Mouse (Mus musculus): ENCODE results near the gene Cib1. TPM values are rescaled to one million over a fixed set of nuclear protein-coding genes. Genes with fewer than 3 reads are reported as not detected.

The Cib1 gene
- polyA plus RNA-seq, 1 experiment from 2014 or later, result 42.3 TPM

- Histone ChIP-seq H3K4me1 (peaks cover 64% of the 10 kb centered on the region), H3K36me3 (no peaks in the 10 kb centered on the region), H3K27me3 (peaks cover 11% of the 10 kb centered on the region), H3K9ac (replicated peaks) (0 out of 2 replicates have a peak overlapping the region, but pooled peaks have one; percentile 17), H3K4me2 (replicated peaks) (no peak overlapping the region), H3K4me3 (no peak overlapping the region), H3K9me3 (no peaks in the 10 kb centered on the region), H3K27ac (replicated peaks) (peak overlapping the region; percentile 69)
- no peak for ATAC-seq (ENCODE audit: low FRiP score, low read depth)
- WGBS, result 69% methylated on average over 2 of the region's 2 CpGs
Observed at GRCm38 (mm10) chr7:80188579-80189125, 44.0 kb downstream of the Cib1 start.

DNA sequence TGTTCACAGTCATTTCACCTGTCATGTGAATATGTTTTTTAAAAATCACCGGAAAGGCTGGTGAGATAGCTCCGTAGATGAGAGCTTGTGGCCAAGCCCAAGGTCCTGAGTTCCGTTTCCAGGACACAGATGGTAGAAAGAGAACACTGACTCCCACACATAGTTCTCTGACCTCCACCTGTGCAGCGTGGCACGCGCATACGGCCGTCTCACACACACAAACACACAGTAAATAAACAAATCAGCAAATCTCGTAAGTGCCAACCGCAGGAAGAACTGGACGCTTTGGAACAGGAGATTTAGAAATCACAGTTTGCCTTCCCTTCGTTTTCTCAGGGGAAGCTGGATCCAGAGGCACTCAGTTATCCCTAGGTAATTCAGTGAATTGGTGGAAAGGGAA, 45.1 kb downstream of the Cib1 start:
- peak overlapping the region; percentile 59 for H3K4me3 ChIP-seq
- ATAC-seq (ENCODE audit: low FRiP score, low read depth), result no peak
- H3K4me2 ChIP-seq (replicated peaks), result peak overlapping the region; percentile 67
- H3K36me3 ChIP-seq, result no peaks in the 10 kb centered on the region
- H3K27ac ChIP-seq (replicated peaks), result peak overlapping the region; percentile 88
- WGBS, result 29% methylated on average over 12 of the region's 12 CpGs
- no peaks in the 10 kb centered on the region for H3K9me3 ChIP-seq
- peaks cover 11% of the 10 kb centered on the region for H3K27me3 ChIP-seq
- H3K4me1 ChIP-seq, result peaks cover 58% of the 10 kb centered on the region
- H3K9ac ChIP-seq (replicated peaks), result peak overlapping the region; percentile 60

GRCm38 (mm10) chr7:80186531-80187296, 45.9 kb downstream of the Cib1 start, which contains the start of gene Sema4b:
TSS of gene Sema4b (plus strand) at chr7:80186841.
- ATAC-seq (ENCODE audit: low FRiP score, low read depth), result peak; percentile 95
- H3K36me3 ChIP-seq, result no peaks in the 10 kb centered on the region
- H3K4me2 ChIP-seq (replicated peaks), result peak within 1 kb of the TSS; percentile 67
- under 1% methylated on average over 51 of the region's 51 CpGs for WGBS
- peak within 1 kb of the TSS; percentile 59 for H3K4me3 ChIP-seq
- H3K27ac ChIP-seq (replicated peaks), result peak within 1 kb of the TSS; percentile 88
- peaks cover 50% of the 10 kb centered on the region for H3K4me1 ChIP-seq
- no peaks in the 10 kb centered on the region for H3K9me3 ChIP-seq
- H3K9ac ChIP-seq (replicated peaks), result peak within 1 kb of the TSS; percentile 60
- peaks cover 11% of the 10 kb centered on the region for H3K27me3 ChIP-seq

- peak overlapping the region; percentile 67 for H3K4me2 ChIP-seq (replicated peaks)
- WGBS, result 20% methylated on average over 8 of the region's 8 CpGs
Observed at GRCm38 (mm10) chr7:80186021-80186420, 46.6 kb downstream of the Cib1 start.

DNA sequence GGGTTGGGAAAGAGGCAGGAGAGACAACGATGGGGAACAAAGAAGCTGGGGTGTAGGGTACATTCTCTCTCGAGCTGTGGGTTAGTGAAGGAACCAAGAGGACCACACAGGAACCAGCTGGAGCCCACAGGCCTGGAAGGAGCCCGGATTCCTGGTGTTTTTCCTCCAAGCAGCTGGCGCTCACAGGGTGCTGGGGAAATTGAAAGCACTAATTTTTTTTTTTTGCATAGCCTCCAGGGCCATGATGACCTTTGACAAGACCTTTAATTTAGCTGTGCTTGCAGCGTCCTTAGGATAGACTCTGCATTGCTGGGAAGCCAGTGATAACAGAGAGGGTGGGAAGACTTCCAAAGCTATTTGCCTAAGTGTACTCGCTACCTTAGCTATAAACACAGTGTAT, 47.6 kb downstream of the Cib1 start:
- no peaks in the 10 kb centered on the region for H3K27me3 ChIP-seq
- 63% methylated on average over 6 of the region's 6 CpGs for WGBS
- no peaks in the 10 kb centered on the region for H3K36me3 ChIP-seq
- no peaks in the 10 kb centered on the region for H3K9me3 ChIP-seq
- no peak overlapping the region for H3K4me3 ChIP-seq
- no peak overlapping the region for H3K4me2 ChIP-seq (replicated peaks)
- no peak overlapping the region for H3K9ac ChIP-seq (replicated peaks)
- H3K27ac ChIP-seq (replicated peaks), result peak overlapping the region; percentile 88; the same call in 1 of the 2 replicates
- H3K4me1 ChIP-seq, result peaks cover 39% of the 10 kb centered on the region
- no peak for ATAC-seq (ENCODE audit: low FRiP score, low read depth)

More at GRCm38 (mm10) chr7:80186021-80186420, 46.6 kb downstream of the Cib1 start:
- Histone ChIP-seq H3K4me3 (peak overlapping the region; percentile 59), H3K9me3 (no peaks in the 10 kb centered on the region), H3K36me3 (no peaks in the 10 kb centered on the region), H3K4me1 (peaks cover 43% of the 10 kb centered on the region), H3K9ac (replicated peaks) (no peak overlapping the region), H3K27ac (replicated peaks) (peak overlapping the region; percentile 88), H3K27me3 (peaks cover 8% of the 10 kb centered on the region)
- ATAC-seq (ENCODE audit: low FRiP score, low read depth), result no peak

- H3K4me3 ChIP-seq, result no peak overlapping the region
- no peak overlapping the region for H3K4me2 ChIP-seq (replicated peaks)
- H3K36me3 ChIP-seq, result no peaks in the 10 kb centered on the region
- WGBS, result 77% methylated on average over 4 of the region's 4 CpGs
- H3K9me3 ChIP-seq, result no peaks in the 10 kb centered on the region
- no peak for ATAC-seq (ENCODE audit: low FRiP score, low read depth)
- H3K4me1 ChIP-seq, result peaks cover 37% of the 10 kb centered on the region
- no peak overlapping the region for H3K9ac ChIP-seq (replicated peaks)
- peak overlapping the region; percentile 88; the same call in 1 of the 2 replicates for H3K27ac ChIP-seq (replicated peaks)
- no peaks in the 10 kb centered on the region for H3K27me3 ChIP-seq
Observed at GRCm38 (mm10) chr7:80184551-80184950, 48.1 kb downstream of the Cib1 start.

GRCm38 (mm10) chr7:80183969-80184368, 48.6 kb downstream of the Cib1 start:
- H3K36me3 ChIP-seq, result no peaks in the 10 kb centered on the region
- no peaks in the 10 kb centered on the region for H3K27me3 ChIP-seq
- no peak overlapping the region for H3K27ac ChIP-seq (replicated peaks)
- no peak overlapping the region for H3K4me3 ChIP-seq
- no peaks in the 10 kb centered on the region for H3K9me3 ChIP-seq
- H3K9ac ChIP-seq (replicated peaks), result no peak overlapping the region
- 54% methylated on average over 5 of the region's 5 CpGs for WGBS
- ATAC-seq (ENCODE audit: low FRiP score, low read depth), result no peak
- H3K4me1 ChIP-seq, result peaks cover 32% of the 10 kb centered on the region
- no peak overlapping the region for H3K4me2 ChIP-seq (replicated peaks)

GRCm38 (mm10) chr7:80183466-80183865, 49.1 kb downstream of the Cib1 start:
- H3K4me2 ChIP-seq (replicated peaks), result no peak overlapping the region
- no peak overlapping the region for H3K9ac ChIP-seq (replicated peaks)
- H3K36me3 ChIP-seq, result no peaks in the 10 kb centered on the region
- no peak overlapping the region for H3K4me3 ChIP-seq
- H3K4me1 ChIP-seq, result peaks cover 27% of the 10 kb centered on the region
- no peak for ATAC-seq (ENCODE audit: low FRiP score, low read depth)
- H3K27ac ChIP-seq (replicated peaks), result no peak overlapping the region
- H3K9me3 ChIP-seq, result no peaks in the 10 kb centered on the region
- H3K27me3 ChIP-seq, result no peaks in the 10 kb centered on the region
- WGBS, result 93% methylated on average over 1 of the region's 1 CpGs

DNA sequence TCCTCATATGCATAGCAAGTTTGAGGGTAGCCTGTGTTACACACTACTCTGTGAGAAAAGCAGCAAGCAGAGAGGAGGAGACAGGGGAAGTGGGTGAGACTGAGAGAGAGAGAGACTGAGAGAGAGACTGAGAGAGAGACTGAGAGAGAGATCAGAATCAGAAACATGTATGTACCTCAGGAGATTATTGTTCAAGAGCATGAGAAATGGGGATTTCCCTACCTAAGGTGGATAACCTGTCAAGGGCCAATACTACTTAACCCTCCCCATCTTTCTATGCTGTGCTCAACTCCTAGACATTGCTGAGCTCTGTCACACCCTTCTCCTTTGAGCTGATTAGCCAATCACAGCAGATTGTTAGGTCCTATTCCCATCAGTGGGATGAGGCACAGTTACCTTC, 50.5 kb downstream of the Cib1 start:
- no peaks in the 10 kb centered on the region for H3K9me3 ChIP-seq
- H3K4me2 ChIP-seq (replicated peaks), result no peak overlapping the region
- no peaks in the 10 kb centered on the region for H3K27me3 ChIP-seq
- no peak overlapping the region for H3K9ac ChIP-seq (replicated peaks)
- H3K4me3 ChIP-seq, result no peak overlapping the region
- H3K27ac ChIP-seq (replicated peaks), result no peak overlapping the region
- ATAC-seq (ENCODE audit: low FRiP score, low read depth), result no peak
- H3K36me3 ChIP-seq, result no peaks in the 10 kb centered on the region
- H3K4me1 ChIP-seq, result peaks cover 14% of the 10 kb centered on the region

DNA sequence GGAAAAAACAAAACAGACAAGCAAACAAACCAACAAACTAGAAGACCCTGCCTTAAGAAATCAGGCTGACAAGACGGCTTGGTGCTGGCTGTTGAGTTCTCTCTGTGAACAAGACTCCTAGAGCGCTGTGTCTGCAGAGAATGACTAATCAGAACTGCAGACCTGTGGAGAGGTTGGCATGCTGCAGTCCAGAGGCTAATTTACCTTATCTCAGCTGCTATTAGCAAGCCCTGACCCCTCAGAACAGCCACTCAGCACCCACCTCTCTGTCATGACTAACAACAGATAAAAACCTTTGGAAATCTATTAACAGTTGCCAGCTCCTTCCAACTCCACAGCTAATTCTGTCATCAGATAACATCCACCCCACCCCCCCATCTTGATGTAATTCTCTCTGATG, 51.5 kb downstream of the Cib1 start:
- H3K4me3 ChIP-seq, result no peak overlapping the region
- no peaks in the 10 kb centered on the region for H3K36me3 ChIP-seq
- H3K4me1 ChIP-seq, result peaks cover 8% of the 10 kb centered on the region; the same call in 1 of the 2 replicates
- H3K4me2 ChIP-seq (replicated peaks), result no peak overlapping the region
- H3K27me3 ChIP-seq, result no peaks in the 10 kb centered on the region
- no peak overlapping the region for H3K27ac ChIP-seq (replicated peaks)
- ATAC-seq (ENCODE audit: low FRiP score, low read depth), result no peak
- WGBS, result 78% methylated on average over 2 of the region's 2 CpGs
- no peak overlapping the region for H3K9ac ChIP-seq (replicated peaks)
- no peaks in the 10 kb centered on the region for H3K9me3 ChIP-seq

GRCm38 (mm10) chr7:80180202-80180601, 52.4 kb downstream of the Cib1 start:
- no peak overlapping the region for H3K9ac ChIP-seq (replicated peaks)
- no peaks in the 10 kb centered on the region for H3K9me3 ChIP-seq
- 0 out of 2 replicates have a peak, but pooled peaks cover 4% of the 10 kb centered on the region for H3K4me1 ChIP-seq
- no peak overlapping the region for H3K4me2 ChIP-seq (replicated peaks)
- no peak overlapping the region for H3K4me3 ChIP-seq
- ATAC-seq (ENCODE audit: low FRiP score, low read depth), result no peak
- H3K27ac ChIP-seq (replicated peaks), result no peak overlapping the region
- no peaks in the 10 kb centered on the region for H3K36me3 ChIP-seq
- H3K27me3 ChIP-seq, result no peaks in the 10 kb centered on the region
- WGBS, result 75% methylated on average over 3 of the region's 3 CpGs

GRCm38 (mm10) chr7:80179790-80180189, 52.8 kb downstream of the Cib1 start:
- 0 out of 2 replicates have a peak, but pooled peaks cover under 1% of the 10 kb centered on the region for H3K4me1 ChIP-seq
- no peak overlapping the region for H3K4me2 ChIP-seq (replicated peaks)
- ATAC-seq (ENCODE audit: low FRiP score, low read depth), result no peak
- H3K27ac ChIP-seq (replicated peaks), result no peak overlapping the region
- no peak overlapping the region for H3K9ac ChIP-seq (replicated peaks)
- no peaks in the 10 kb centered on the region for H3K9me3 ChIP-seq
- H3K36me3 ChIP-seq, result no peaks in the 10 kb centered on the region
- WGBS, result 91% methylated on average over 6 of the region's 6 CpGs
- no peak overlapping the region for H3K4me3 ChIP-seq
- no peaks in the 10 kb centered on the region for H3K27me3 ChIP-seq

All from midbrain, embryonic 12.5 days (tissue).